Comparison of ENCODE assay signal across 10 mouse cellular contexts in the genomic region with DNA sequence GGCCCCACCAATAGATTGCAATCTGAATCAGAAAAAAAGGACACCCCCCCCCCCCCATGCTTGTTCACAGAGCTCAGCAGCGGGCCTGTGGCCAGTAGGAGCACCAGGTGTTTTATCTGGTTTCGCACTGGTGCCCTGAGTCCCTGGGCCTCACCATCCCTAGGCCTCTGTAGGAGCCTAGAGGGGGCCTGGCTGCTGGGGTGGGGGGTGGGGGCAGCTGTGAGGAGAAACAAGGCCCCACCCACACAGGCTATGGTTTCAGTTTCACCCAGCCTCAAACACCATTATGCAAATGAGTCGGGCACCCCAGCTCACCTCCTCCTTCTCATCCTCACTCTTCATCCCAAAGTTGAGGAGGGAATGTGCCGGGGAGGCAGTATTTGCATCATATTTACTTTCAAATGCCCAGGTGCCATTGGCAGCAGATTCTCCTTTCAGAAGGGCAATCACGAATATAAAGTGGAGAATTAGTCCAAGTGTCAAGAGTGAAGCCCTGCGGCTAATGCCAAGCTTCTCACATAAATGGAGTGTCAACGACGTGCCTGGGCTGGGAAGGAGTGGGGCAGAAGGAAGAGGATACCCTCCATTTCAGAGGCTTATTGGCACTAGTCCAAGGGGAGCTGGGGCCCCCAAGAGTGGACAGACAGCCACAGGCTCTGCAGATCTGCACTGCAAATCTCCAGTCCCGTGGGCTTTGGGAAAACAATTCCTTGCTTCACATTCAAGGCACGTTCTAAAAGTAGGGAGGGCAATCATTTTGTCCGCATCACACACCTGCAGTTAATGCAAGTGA.
DNase-seq lines count a peak whose midpoint lies in the region; ATAC-seq and TF ChIP-seq lines count a peak whose summit lies in the region.
"Had no signal": no experiment of that assay in that cellular context is flagged by ENCODE, and none has a peak within 500 bp of the region (broad histone marks: within the 10 kb centered on the region; RNA-seq: fewer than 3 reads in every experiment).

No protein-coding gene starts in this region.

- ATAC-seq in hindbrain, embryonic 16.5 days = 0 out of 2 replicates have a peak, but pooled peaks have one; percentile 40
- no peak for ATAC-seq in hindbrain, embryonic 12.5 days (ENCODE audit: low FRiP score)
- ATAC-seq in midbrain, embryonic 11.5 days (ENCODE audit: low FRiP score) = no peak
- no peak for ATAC-seq in embryonic facial prominence, embryonic 13.5 days (ENCODE audit: insufficient number of reproducible peaks, insufficient read depth, low FRiP score, low TSS enrichment, low read depth)
- ATAC-seq: forebrain, embryonic 15.5 days had no signal

- H3K4me3 ChIP-seq in hindbrain, embryonic 16.5 days (ENCODE audit: low read length) = no peak overlapping the region
- H3K4me3 ChIP-seq in hindbrain, embryonic 12.5 days = no peak overlapping the region
- no peak overlapping the region for H3K4me3 ChIP-seq in midbrain, embryonic 10.5 days
- H3K4me3 ChIP-seq in midbrain, embryonic 11.5 days (ENCODE audit: low read depth, low read length) = no peak overlapping the region
- H3K4me3 ChIP-seq in embryonic facial prominence, embryonic 13.5 days = no peak overlapping the region
- H3K4me3 ChIP-seq in myocyte = no peak overlapping the region
- H3K4me3 ChIP-seq: forebrain, embryonic 15.5 days had no signal

- H3K4me1 ChIP-seq in hindbrain, embryonic 16.5 days (ENCODE audit: control insufficient read depth, insufficient read depth, low read depth, low read length) = peaks cover 6% of the 10 kb centered on the region
- H3K4me1 ChIP-seq in hindbrain, embryonic 12.5 days = peaks cover 12% of the 10 kb centered on the region
- H3K4me1 ChIP-seq in midbrain, embryonic 10.5 days = peaks cover 22% of the 10 kb centered on the region
- H3K4me1 ChIP-seq in midbrain, embryonic 11.5 days (ENCODE audit: control insufficient read depth, insufficient read depth, low read length) = peaks cover 6% of the 10 kb centered on the region
- peaks cover 31% of the 10 kb centered on the region for H3K4me1 ChIP-seq in embryonic facial prominence, embryonic 13.5 days

- DNase-seq in midbrain, embryonic 10.5 days (ENCODE audit: low spot score) = no peak
- no peak for DNase-seq in midbrain, embryonic 11.5 days (ENCODE audit: low spot score, missing footprints)
- no peak for DNase-seq in layer of hippocampus, postnatal 25 days (ENCODE audit: extremely low spot score in 1 of 2, low spot score in 1 of 2)
- DNase-seq: adrenal gland, adult 8-10 months; embryo, embryonic 11 days had no signal

- no peak overlapping the region for H3ac ChIP-seq in myocyte (ENCODE audit: control insufficient read depth, insufficient read length)

- no peak overlapping the region for H3K27ac ChIP-seq in hindbrain, embryonic 16.5 days (ENCODE audit: low read depth, low read length)
- no peak overlapping the region for H3K27ac ChIP-seq in hindbrain, embryonic 12.5 days
- 0 out of 2 replicates have a peak overlapping the region, but pooled peaks have one; percentile 3 for H3K27ac ChIP-seq in midbrain, embryonic 10.5 days (replicated peaks)
- H3K27ac ChIP-seq in midbrain, embryonic 11.5 days (ENCODE audit: low read depth, low read length) = no peak overlapping the region
- H3K27ac ChIP-seq in embryonic facial prominence, embryonic 13.5 days = no peak overlapping the region
- H3K27ac ChIP-seq: forebrain, embryonic 15.5 days had no signal

- peaks cover 99% of the 10 kb centered on the region for H3K79me2 ChIP-seq in myocyte (ENCODE audit: control insufficient read depth, insufficient read depth)

- H3K9ac ChIP-seq in hindbrain, embryonic 16.5 days (ENCODE audit: low read depth, low read length) = 0 out of 2 replicates have a peak overlapping the region, but pooled peaks have one; percentile 6
- H3K9ac ChIP-seq in hindbrain, embryonic 12.5 days = no peak overlapping the region
- H3K9ac ChIP-seq in midbrain, embryonic 11.5 days (ENCODE audit: low read length) = no peak overlapping the region
- no peak overlapping the region for H3K9ac ChIP-seq in embryonic facial prominence, embryonic 13.5 days
- H3K9ac ChIP-seq: forebrain, embryonic 15.5 days had no signal

- H3K36me3 ChIP-seq in hindbrain, embryonic 16.5 days (ENCODE audit: control insufficient read depth, insufficient read depth, low read length) = no peaks in the 10 kb centered on the region
- no peaks in the 10 kb centered on the region for H3K36me3 ChIP-seq in hindbrain, embryonic 12.5 days
- no peaks in the 10 kb centered on the region for H3K36me3 ChIP-seq in midbrain, embryonic 10.5 days
- no peaks in the 10 kb centered on the region for H3K36me3 ChIP-seq in midbrain, embryonic 11.5 days (ENCODE audit: control insufficient read depth, insufficient read depth, low read length)
- H3K36me3 ChIP-seq in embryonic facial prominence, embryonic 13.5 days = no peaks in the 10 kb centered on the region
- H3K36me3 ChIP-seq in myocyte (ENCODE audit: control insufficient read depth, insufficient read depth) = peaks cover 6% of the 10 kb centered on the region
- H3K36me3 ChIP-seq: forebrain, embryonic 15.5 days had no signal

- no peaks in the 10 kb centered on the region; the same call in 1 of the 2 replicates for H3K27me3 ChIP-seq in hindbrain, embryonic 16.5 days (replicated peaks; ENCODE audit: control insufficient read depth, insufficient read depth, low read length)
- no peaks in the 10 kb centered on the region for H3K27me3 ChIP-seq in hindbrain, embryonic 12.5 days
- peaks cover 5% of the 10 kb centered on the region; the same call in 1 of the 2 replicates for H3K27me3 ChIP-seq in midbrain, embryonic 10.5 days (ENCODE audit: low read depth, poor library complexity, severe bottlenecking)
- no peaks in the 10 kb centered on the region for H3K27me3 ChIP-seq in midbrain, embryonic 11.5 days (ENCODE audit: control insufficient read depth, insufficient read depth, low read length)
- no peaks in the 10 kb centered on the region for H3K27me3 ChIP-seq in embryonic facial prominence, embryonic 13.5 days
- H3K27me3 ChIP-seq in myocyte (ENCODE audit: control insufficient read depth, insufficient read depth, insufficient read length) = no peaks in the 10 kb centered on the region
- H3K27me3 ChIP-seq: forebrain, embryonic 15.5 days had no signal

- 36% methylated on average over 11 of the region's 11 CpGs for WGBS in hindbrain, embryonic 16.5 days
- 45% methylated on average over 11 of the region's 11 CpGs for WGBS in hindbrain, embryonic 12.5 days
- 45% methylated on average over 11 of the region's 11 CpGs for WGBS in midbrain, embryonic 10.5 days
- WGBS in midbrain, embryonic 11.5 days = 40% methylated on average over 11 of the region's 11 CpGs
- WGBS in embryonic facial prominence, embryonic 13.5 days = 31% methylated on average over 11 of the region's 11 CpGs

- no peaks in the 10 kb centered on the region for H3K9me3 ChIP-seq in hindbrain, embryonic 16.5 days (ENCODE audit: control insufficient read depth, low read length)
- no peaks in the 10 kb centered on the region for H3K9me3 ChIP-seq in hindbrain, embryonic 12.5 days (replicated peaks)
- no peaks in the 10 kb centered on the region for H3K9me3 ChIP-seq in midbrain, embryonic 10.5 days (replicated peaks)
- no peaks in the 10 kb centered on the region for H3K9me3 ChIP-seq in midbrain, embryonic 11.5 days (ENCODE audit: control insufficient read depth, low read length)
- H3K9me3 ChIP-seq in embryonic facial prominence, embryonic 13.5 days = no peaks in the 10 kb centered on the region
- H3K9me3 ChIP-seq: forebrain, embryonic 15.5 days had no signal

- no peak overlapping the region for H3K4me2 ChIP-seq in hindbrain, embryonic 16.5 days (ENCODE audit: low read length)
- no peak overlapping the region for H3K4me2 ChIP-seq in hindbrain, embryonic 12.5 days (replicated peaks)
- H3K4me2 ChIP-seq in midbrain, embryonic 11.5 days = no peak overlapping the region
- 0 out of 2 replicates have a peak overlapping the region, but pooled peaks have one; percentile 2 for H3K4me2 ChIP-seq in embryonic facial prominence, embryonic 13.5 days
- peak overlapping the region; percentile 18 for H3K4me2 ChIP-seq in myocyte (ENCODE audit: low read depth)
- H3K4me2 ChIP-seq: forebrain, embryonic 15.5 days had no signal

- no peak for TF ChIP-seq POLR2A in myocyte (IDR thresholded peaks at IDR 0.05; ENCODE audit: insufficient read length, low read depth)

TF ChIP-seq in myocyte, 11 proteins besides CTCF, POLR2A, EP300 and RAD21:
- TF ChIP-seq E2F4 (IDR thresholded peaks at IDR 0.05; ENCODE audit: insufficient read depth) (no peak), MYOG (IDR thresholded peaks at IDR 0.05; ENCODE audit: control insufficient read depth in 1 of 3, insufficient read depth in 1 of 3, insufficient read length in 2 of 3, low read depth in 2 of 3) (no peak), POLR2AphosphoS2 (IDR thresholded peaks at IDR 0.05; ENCODE audit: insufficient read length, low read depth) (no peak), TCF12 (IDR thresholded peaks at IDR 0.05; ENCODE audit: insufficient read depth, poor library complexity, severe bottlenecking) (no peak), REST (IDR thresholded peaks at IDR 0.05; ENCODE audit: insufficient read depth, insufficient read length) (no peak), TCF3 (IDR thresholded peaks at IDR 0.05; ENCODE audit: insufficient read length, low read depth) (no peak), SRF (IDR thresholded peaks at IDR 0.05; ENCODE audit: control insufficient read depth, insufficient read length, low read depth) (no peak), MAX (IDR thresholded peaks at IDR 0.05; ENCODE audit: low read depth) (no peak), MYOD1 (IDR thresholded peaks at IDR 0.05; ENCODE audit: control insufficient read depth in 1 of 3, insufficient read length in 2 of 3, low read depth in 2 of 3) (no peak), CEBPB (IDR thresholded peaks at IDR 0.05; ENCODE audit: insufficient read depth, poor library complexity, severe bottlenecking) (no peak), USF1 (IDR thresholded peaks at IDR 0.05; ENCODE audit: low read depth) (no peak)

Comparison
In these comparisons a context has a peak if more than half of its experiments do, and no peak if none do; other contexts are left out.
1. H3K4me2 ChIP-seq: peak in embryonic facial prominence, embryonic 13.5 days (single experiment) and myocyte (single experiment); none in hindbrain, embryonic 16.5 days (single experiment), hindbrain, embryonic 12.5 days (single experiment) and midbrain, embryonic 11.5 days (single experiment).